Mouse (Mus musculus): ENCODE measurements around the gene Plpp6. TPM values are rescaled to one million over a fixed set of nuclear protein-coding genes. Genes with fewer than 3 reads are reported as not detected.

The Plpp6 gene
- polyA plus RNA-seq, 1 experiment from 2014 or later = 8.8 TPM

DNA sequence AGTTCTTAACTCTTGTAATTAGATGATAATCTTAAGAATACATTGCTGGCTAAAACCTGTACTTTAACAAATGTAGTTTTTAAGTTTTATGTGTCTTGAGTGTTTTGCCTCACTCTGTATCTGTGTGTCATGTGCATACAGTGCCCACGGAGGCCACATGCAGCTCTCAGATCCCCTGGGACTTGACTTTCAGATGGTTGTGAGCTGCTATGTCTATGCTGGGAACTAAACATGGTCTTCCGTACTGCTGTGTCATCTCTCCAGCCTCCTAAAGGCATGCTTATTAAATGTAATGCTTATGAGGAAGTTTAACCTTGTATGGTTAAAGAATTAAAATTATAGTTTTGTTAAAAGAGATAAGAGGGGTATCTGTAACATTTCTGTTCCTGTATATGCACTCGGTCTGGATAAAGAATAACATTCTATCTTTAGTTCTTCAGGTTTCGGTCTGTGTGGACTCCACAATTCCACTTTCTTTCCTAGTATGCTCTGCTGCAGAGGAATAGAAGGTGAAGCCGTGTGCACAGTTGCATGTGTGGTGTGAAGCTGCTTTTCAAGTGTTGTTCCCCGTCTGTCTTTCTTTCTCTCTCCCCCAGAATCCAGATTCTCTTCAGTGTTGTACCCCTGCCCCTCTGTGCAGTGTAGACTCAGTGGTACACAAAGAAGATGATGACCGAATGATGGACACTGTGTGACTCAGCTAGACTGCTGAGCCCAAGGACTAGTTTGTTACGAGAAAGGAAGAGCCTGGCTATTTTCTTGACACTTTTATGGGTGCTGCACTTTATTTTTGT is 51.9 kb downstream of the Plpp6 start:
- Histone ChIP-seq H3K27me3 (ENCODE audit: control insufficient read depth, insufficient read depth, low read length) (no peaks in the 10 kb centered on the region), H3K27ac (ENCODE audit: low read depth, low read length) (no peak overlapping the region), H3K4me2 (no peak overlapping the region), H3K9me3 (ENCODE audit: control insufficient read depth, low read length) (no peaks in the 10 kb centered on the region), H3K4me1 (ENCODE audit: control insufficient read depth, insufficient read depth, low read length) (no peaks in the 10 kb centered on the region), H3K9ac (ENCODE audit: low read length) (no peak overlapping the region), H3K4me3 (ENCODE audit: low read depth, low read length) (no peak overlapping the region), H3K36me3 (ENCODE audit: control insufficient read depth, insufficient read depth, low read length) (peaks cover 9% of the 10 kb centered on the region; the same call in 1 of the 2 replicates)
- WGBS = 87% methylated on average over 8 of the region's 8 CpGs
- ATAC-seq (ENCODE audit: low FRiP score) = no peak
- no peak for DNase-seq (ENCODE audit: low spot score, missing footprints)

DNA sequence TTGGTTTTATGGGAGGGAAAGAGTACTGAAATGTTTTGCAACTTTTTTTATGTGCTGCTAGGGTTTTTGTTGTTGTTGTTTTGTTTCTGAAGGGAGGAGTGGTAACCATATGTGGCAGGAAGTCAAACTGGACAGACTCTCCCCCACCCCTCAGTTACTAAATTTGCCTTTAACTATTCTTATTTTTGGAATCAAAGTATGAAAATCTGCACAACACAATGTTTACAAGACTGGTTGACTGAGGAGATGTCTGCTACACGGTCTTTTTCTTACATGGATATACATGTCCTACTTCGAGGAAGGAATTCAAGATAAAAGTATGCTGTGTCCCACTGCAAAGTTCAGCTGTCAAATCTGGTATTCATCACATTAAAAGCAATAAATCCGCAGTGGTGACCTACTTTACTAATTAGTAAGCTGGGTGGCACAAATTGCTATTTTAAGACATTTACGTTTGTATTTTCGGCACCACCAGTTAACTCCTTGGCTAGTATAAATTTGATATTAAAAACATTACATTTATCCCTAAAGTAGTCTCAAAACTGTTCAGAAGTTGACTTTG is 52.5 kb downstream of the Plpp6 start:
- Histone ChIP-seq H3K9me3 (ENCODE audit: control insufficient read depth, low read length) (no peaks in the 10 kb centered on the region), H3K27ac (ENCODE audit: low read depth, low read length) (no peak overlapping the region), H3K4me3 (ENCODE audit: low read depth, low read length) (no peak overlapping the region), H3K9ac (ENCODE audit: low read length) (no peak overlapping the region), H3K27me3 (ENCODE audit: control insufficient read depth, insufficient read depth, low read length) (no peaks in the 10 kb centered on the region), H3K4me1 (ENCODE audit: control insufficient read depth, insufficient read depth, low read length) (no peaks in the 10 kb centered on the region), H3K36me3 (ENCODE audit: control insufficient read depth, insufficient read depth, low read length) (peaks cover 11% of the 10 kb centered on the region; the same call in 1 of the 2 replicates), H3K4me2 (no peak overlapping the region)
- no peak for DNase-seq (ENCODE audit: low spot score, missing footprints)
- no peak for ATAC-seq (ENCODE audit: low FRiP score)
- WGBS = 92% methylated on average over 5 of the region's 5 CpGs

Other genes with a start within 250 kb of the Plpp6 start
- gene Slc1a1, start 128.9 kb upstream of the Plpp6 start, polyA plus RNA-seq (2014; fragmentation: Nextera tagmentation; extraction: Ambion mirVana) = 0.44 and 1.3 TPM in 2 replicates
- 0.46 and 0.63 TPM in 2 replicates for gene 4430402I18Rik, start 3.8 kb downstream of the Plpp6 start, polyA plus RNA-seq (2014; fragmentation: Nextera tagmentation; extraction: Ambion mirVana)
- gene Cdc37l1, start 26.4 kb downstream of the Plpp6 start, polyA plus RNA-seq (2014; fragmentation: Nextera tagmentation; extraction: Ambion mirVana) = 45.5 and 52.9 TPM in 2 replicates
- gene Ak3, start 84.0 kb downstream of the Plpp6 start, polyA plus RNA-seq (2014; fragmentation: Nextera tagmentation; extraction: Ambion mirVana) = 96.7 and 97.2 TPM in 2 replicates
- gene Rcl1, start 137.4 kb downstream of the Plpp6 start, polyA plus RNA-seq (2014; fragmentation: Nextera tagmentation; extraction: Ambion mirVana) = 52.4 and 52.5 TPM in 2 replicates

Measured in midbrain, embryonic 11.5 days (tissue).